8 mouse cellular contexts compared by ENCODE assay signal in genomic region chr11:61417945-61418551, GRCm38 (mm10). TPM values are rescaled to one million over a fixed set of nuclear protein-coding genes. Genes with fewer than 3 reads are reported as not detected.
DNase-seq lines count a peak whose midpoint lies in the region; ATAC-seq lines count a peak whose summit lies in the region.

No protein-coding gene starts in this region.

- peak; percentile 57 for DNase-seq in T-cell, adult 2 months (ENCODE audit: low spot score)
- DNase-seq in cerebellum, postnatal 25 days = peak; percentile 83 to 89
- DNase-seq in gastrocnemius, adult 18-20 months (ENCODE audit: low spot score) = peak; percentile 84
- DNase-seq in left cerebral cortex, postnatal 14 days (ENCODE audit: low spot score in 2 of 2) = peak; percentile 91
- peak; percentile 71 for DNase-seq in skeletal muscle tissue, adult 2 months (ENCODE audit: low read depth, low spot score)

- intact Hi-C loops in left cerebral cortex, postnatal 14 days (cut with DNase I) = loop anchor here (5.0 to 10.0 kb wide), 3 partner anchors 84 to 297 kb away; no protein-coding TSS in a partner anchor

- H3K27me3 ChIP-seq in intestine, embryonic 15.5 days (replicated peaks) = no peaks in the 10 kb centered on the region
- no peaks in the 10 kb centered on the region for H3K27me3 ChIP-seq in midbrain, embryonic 13.5 days

- H3K36me3 ChIP-seq in intestine, embryonic 15.5 days = no peaks in the 10 kb centered on the region
- no peaks in the 10 kb centered on the region for H3K36me3 ChIP-seq in midbrain, embryonic 13.5 days

- peaks cover 3% of the 10 kb centered on the region; the same call in 1 of the 2 replicates for H3K4me1 ChIP-seq in intestine, embryonic 15.5 days (replicated peaks)
- H3K4me1 ChIP-seq in midbrain, embryonic 13.5 days (replicated peaks) = no peaks in the 10 kb centered on the region

- no peak overlapping the region for H3K4me3 ChIP-seq in intestine, embryonic 15.5 days (replicated peaks)
- no peak overlapping the region for H3K4me3 ChIP-seq in midbrain, embryonic 13.5 days (replicated peaks)

- H3K4me2 ChIP-seq in intestine, embryonic 15.5 days (replicated peaks) = no peak overlapping the region
- no peak overlapping the region for H3K4me2 ChIP-seq in midbrain, embryonic 13.5 days (replicated peaks)

- peak; percentile 75 for ATAC-seq in intestine, embryonic 15.5 days
- ATAC-seq in midbrain, embryonic 13.5 days = peak; percentile 80
- ATAC-seq in inflammation-experienced regulatory T-cells, adult 6 months = no peak

- no peak overlapping the region for H3K27ac ChIP-seq in intestine, embryonic 15.5 days
- H3K27ac ChIP-seq in midbrain, embryonic 13.5 days = no peak overlapping the region

- no peak overlapping the region for H3K9ac ChIP-seq in intestine, embryonic 15.5 days
- H3K9ac ChIP-seq in midbrain, embryonic 13.5 days (replicated peaks) = no peak overlapping the region

- H3K9me3 ChIP-seq in intestine, embryonic 15.5 days = no peaks in the 10 kb centered on the region
- H3K9me3 ChIP-seq in midbrain, embryonic 13.5 days = no peaks in the 10 kb centered on the region

- WGBS in intestine, embryonic 15.5 days = 21% methylated on average over 6 of the region's 6 CpGs
- WGBS in midbrain, embryonic 13.5 days = 25% methylated on average over 6 of the region's 6 CpGs

RNA-seq across cellular contexts. Expression of gene Rnf112, which starts 35.9 kb away (rescaled TPM):
- total RNA-seq in gastrocnemius, adult 18-20 months (2021) = not detected
- polyA plus RNA-seq in intestine, embryonic 15.5 days (2015; fragmentation: Nextera tagmentation; extraction: Ambion mirVana) = 1.6 and 1.7 TPM in 2 replicates
- 100 to 1,000 TPM; 275 to 322 TPM for total RNA-seq in left cerebral cortex, postnatal 14 days (2021)
- 13.6 and 15.0 TPM in 2 replicates for polyA plus RNA-seq in midbrain, embryonic 13.5 days (2015; fragmentation: Nextera tagmentation; extraction: Ambion mirVana)
- polyA plus RNA-seq in inflammation-experienced regulatory T-cells, adult 6 months (2017; shearing (Covaris generic)) = not detected

RNA-seq across cellular contexts. Expression of gene Slc47a1, which starts 39.9 kb away (rescaled TPM):
- total RNA-seq in gastrocnemius, adult 18-20 months (2021) = 10 to 100 TPM; 15.3 to 18.5 TPM
- 4.8 and 5.9 TPM in 2 replicates for polyA plus RNA-seq in intestine, embryonic 15.5 days (2015; fragmentation: Nextera tagmentation; extraction: Ambion mirVana)
- total RNA-seq in left cerebral cortex, postnatal 14 days (2021) = 1 to 10 TPM; 3.7 to 4.1 TPM
- polyA plus RNA-seq in midbrain, embryonic 13.5 days (2015; fragmentation: Nextera tagmentation; extraction: Ambion mirVana) = 0.08 TPM in 1 of 2 replicates, not detected in the other
- not detected for polyA plus RNA-seq in inflammation-experienced regulatory T-cells, adult 6 months (2017; shearing (Covaris generic))
